Mouse (Mus musculus) limb, embryonic 11.5 days (tissue): ENCODE measurements around the gene Setd1b. TPM values are rescaled to one million over a fixed set of nuclear protein-coding genes. Genes with fewer than 3 reads are reported as not detected.

Source experiments
- ATAC-seq: fragments of 200-750 bp; cut with Nextera tagmentation; 2 replicates; pipeline ENCODE4 v1.8.0; 2017; ENCODE audit warnings: low read depth; ENCODE audit not compliant: insufficient number of reproducible peaks, low FRiP score, low TSS enrichment
- DNase-seq: peaks from one replicate; pipeline ENCODE4 v3.0.0-alpha.2; 2015; ENCODE audit warnings: low spot score
- H3K27ac ChIP-seq: fragments of 300-500 bp; sonication (generic); replicated peaks from 2 replicates; pipeline ENCODE4 v1.5.1; 2014; ENCODE audit warnings: low read depth, mild to moderate bottlenecking, low read length
- H3K27me3 ChIP-seq: fragments of 300-500 bp; sonication (generic); 2 replicates; pipeline ENCODE4 v1.6.1; 2014; ENCODE audit warnings: mild to moderate bottlenecking, low read length, mixed read lengths; ENCODE audit not compliant: control insufficient read depth, insufficient read depth
- H3K36me3 ChIP-seq: fragments of 300-500 bp; sonication (generic); 2 replicates; pipeline ENCODE4 v1.6.1; 2014; ENCODE audit warnings: mild to moderate bottlenecking, low read length, moderate library complexity, mixed read lengths; ENCODE audit not compliant: control insufficient read depth, insufficient read depth
- H3K4me1 ChIP-seq: fragments of 300-500 bp; sonication (generic); 2 replicates; pipeline ENCODE4 v1.6.1; 2014; ENCODE audit warnings: low read length, mixed read lengths; ENCODE audit not compliant: control insufficient read depth, insufficient read depth
- H3K4me2 ChIP-seq: fragments of 300-500 bp; sonication (generic); 2 replicates; pipeline ENCODE4 v1.6.1; 2014; ENCODE audit warnings: low read depth, mild to moderate bottlenecking, moderate library complexity; ENCODE audit not compliant: severe bottlenecking
- H3K4me3 ChIP-seq: fragments of 300-500 bp; sonication (generic); 2 replicates; pipeline ENCODE4 v1.5.1; 2014; ENCODE audit warnings: low read depth, low read length
- H3K9ac ChIP-seq: fragments of 300-500 bp; sonication (generic); 2 replicates; pipeline ENCODE4 v1.6.1; 2014; ENCODE audit warnings: mild to moderate bottlenecking, low read length
- H3K9me3 ChIP-seq: fragments of 300-500 bp; sonication (generic); 2 replicates; pipeline ENCODE4 v1.6.1; 2016; ENCODE audit warnings: low read length; ENCODE audit not compliant: control insufficient read depth
- WGBS: fragments of 180-500 bp; shearing (Covaris S2); extraction: QIAGEN DNeasy Blood & Tissue Kit; methylation state at CpG from one replicate; pipeline ENCODE4 v1.1.7; 2014; 5-methylcytosine and 5-hydroxymethylcytosine counted together
- polyA plus RNA-seq: library from polyadenylated mRNA; unstranded; fragments of >200 nt; fragmentation: Nextera tagmentation; extraction: Ambion mirVana; gene quantifications from 2 replicates; pipeline ENCODE4 v1.2.1, GENCODE M21; 2014

The Setd1b gene
- polyA plus RNA-seq, 1 experiment from 2014 or later = 12.0 TPM

DNA sequence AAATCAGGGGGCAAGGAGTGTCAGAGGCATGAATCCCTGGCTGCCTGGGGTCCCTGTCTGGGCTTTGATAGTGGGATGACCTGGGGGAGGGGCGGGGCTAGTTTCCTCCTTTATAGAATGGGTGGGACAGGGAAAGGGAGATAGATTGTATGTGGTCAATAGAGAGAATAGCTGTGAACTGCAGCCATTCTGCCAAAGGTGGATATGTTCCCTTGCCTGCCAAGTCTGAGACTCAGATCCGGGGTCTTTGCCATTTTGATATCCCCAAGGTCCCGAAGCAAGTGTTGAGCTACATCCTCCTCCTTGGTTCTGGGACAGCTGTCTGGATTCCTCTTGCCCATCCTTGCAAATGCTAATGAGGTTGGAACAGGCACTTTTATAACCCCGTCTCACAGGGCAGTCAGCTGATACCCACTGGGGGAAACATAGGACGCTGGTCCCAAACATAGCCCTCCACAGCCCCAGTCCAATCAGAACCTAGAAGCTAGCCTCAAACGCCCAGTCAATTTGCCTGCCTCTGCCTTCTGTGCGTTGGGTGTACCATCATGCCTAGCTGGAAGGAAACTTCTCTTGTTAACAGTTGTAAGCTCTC is 21.3 kb upstream of the Setd1b start:
- Histone ChIP-seq H3K9ac (no peak overlapping the region), H3K36me3 (no peaks in the 10 kb centered on the region; the same call in 1 of the 2 replicates), H3K4me3 (no peak overlapping the region), H3K9me3 (peaks cover 3% of the 10 kb centered on the region; the same call in 1 of the 2 replicates), H3K27me3 (no peaks in the 10 kb centered on the region), H3K4me2 (no peak overlapping the region), H3K4me1 (no peaks in the 10 kb centered on the region), H3K27ac (no peak overlapping the region)
- ATAC-seq = no peak
- DNase-seq = no peak
- 67% methylated on average over 7 of the region's 7 CpGs for WGBS

DNA sequence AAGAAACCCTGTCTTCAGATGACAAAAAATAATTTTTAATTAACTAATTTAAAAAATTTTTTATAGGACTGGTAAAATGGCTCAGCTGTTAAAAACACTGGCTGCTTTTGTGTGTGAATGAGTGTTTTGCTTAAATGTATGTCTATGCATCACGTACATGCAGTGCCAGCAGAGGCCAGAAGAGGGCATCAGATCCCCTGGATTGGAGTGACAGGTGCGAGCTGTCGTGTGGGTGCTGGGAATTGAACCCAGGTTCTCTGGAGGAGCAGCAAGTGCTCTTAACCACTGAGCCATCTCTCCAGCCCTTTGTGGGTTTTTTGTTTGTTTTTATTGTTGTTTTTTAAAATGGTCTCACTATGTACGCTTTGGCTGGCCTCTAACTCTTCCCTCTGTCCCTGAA is 19.8 kb upstream of the Setd1b start:
- Histone ChIP-seq H3K4me2 (no peak overlapping the region), H3K9me3 (peaks cover 3% of the 10 kb centered on the region; the same call in 1 of the 2 replicates), H3K4me1 (no peaks in the 10 kb centered on the region), H3K27ac (no peak overlapping the region), H3K9ac (no peak overlapping the region), H3K27me3 (no peaks in the 10 kb centered on the region), H3K4me3 (no peak overlapping the region), H3K36me3 (no peaks in the 10 kb centered on the region; the same call in 1 of the 2 replicates)
- ATAC-seq (no peak), DNase-seq (no peak)
- WGBS = 88% methylated on average over 4 of the region's 4 CpGs

DNA sequence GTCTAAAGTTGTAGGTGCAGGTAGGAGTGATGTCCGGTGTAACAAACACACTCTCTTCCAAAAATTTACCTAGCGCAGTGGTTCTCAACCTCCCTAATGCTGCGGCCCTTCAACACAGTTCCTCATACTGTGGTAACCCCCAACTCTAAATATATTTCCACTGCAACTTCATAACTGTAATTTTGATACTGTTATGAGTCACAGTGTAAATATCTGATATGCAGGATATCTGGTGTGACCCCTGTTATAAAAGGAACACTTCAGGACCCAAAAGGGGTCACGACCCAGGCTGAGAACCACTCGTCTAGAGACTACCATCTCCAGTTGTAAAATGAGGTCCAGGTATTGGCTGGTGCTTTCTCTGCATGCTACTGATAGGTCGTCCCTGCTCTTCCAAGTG is 16.9 kb upstream of the Setd1b start:
- no peak for ATAC-seq
- peaks cover 2% of the 10 kb centered on the region; the same call in 1 of the 2 replicates for H3K36me3 ChIP-seq
- WGBS = 83% methylated on average over 6 of the region's 6 CpGs

DNA sequence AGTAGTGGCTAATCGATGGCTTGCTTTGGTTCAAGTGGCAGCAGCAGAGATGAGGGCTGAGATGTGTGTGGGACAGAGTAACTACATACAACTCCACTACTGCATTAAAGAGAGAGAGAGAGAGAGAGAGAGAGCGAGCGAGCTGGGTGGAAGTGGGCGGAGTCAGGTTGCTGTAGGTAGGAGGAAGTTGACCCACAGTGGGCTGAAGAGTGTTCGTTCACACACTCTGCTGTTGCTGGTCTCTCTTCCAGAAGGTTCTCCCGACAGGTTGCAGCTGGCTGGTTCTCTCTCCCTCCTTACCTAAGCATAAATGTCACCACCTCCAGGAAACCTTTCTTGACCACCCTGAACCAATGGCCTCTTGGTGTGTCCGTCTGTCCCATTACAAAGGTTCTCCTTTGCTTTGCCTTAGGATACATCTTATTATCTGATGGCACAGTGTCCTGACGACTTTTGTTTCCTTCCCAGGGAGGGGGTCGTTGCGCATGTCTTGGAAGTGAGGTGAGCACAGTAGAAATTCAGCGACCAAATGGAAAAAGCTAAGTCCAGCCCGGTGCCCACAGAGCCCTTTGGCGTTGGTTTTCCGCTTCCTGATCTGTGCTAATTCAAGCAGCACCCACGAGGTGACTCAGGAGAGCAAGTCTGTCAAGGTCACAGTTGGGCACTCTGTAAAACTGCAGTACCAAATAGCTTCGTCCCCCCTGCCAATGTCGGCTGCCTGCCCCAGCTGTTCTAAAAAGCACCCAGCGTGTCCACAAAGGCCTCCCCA is 16.2 kb upstream of the Setd1b start:
- Histone ChIP-seq H3K9ac (no peak overlapping the region), H3K27me3 (no peaks in the 10 kb centered on the region), H3K4me2 (no peak overlapping the region), H3K4me3 (no peak overlapping the region), H3K9me3 (peaks cover 3% of the 10 kb centered on the region; the same call in 1 of the 2 replicates), H3K4me1 (no peaks in the 10 kb centered on the region), H3K36me3 (peaks cover 2% of the 10 kb centered on the region), H3K27ac (no peak overlapping the region)
- WGBS = 86% methylated on average over 18 of the region's 18 CpGs
- DNase-seq (no peak), ATAC-seq (no peak)

More for the DNA sequence above, 16.9 kb upstream of the Setd1b start:
- peaks cover 3% of the 10 kb centered on the region; the same call in 1 of the 2 replicates for H3K9me3 ChIP-seq
- no peak for DNase-seq
- H3K27ac ChIP-seq = no peak overlapping the region
- no peaks in the 10 kb centered on the region for H3K27me3 ChIP-seq
- H3K4me2 ChIP-seq = no peak overlapping the region
- no peaks in the 10 kb centered on the region for H3K4me1 ChIP-seq
- H3K4me3 ChIP-seq = no peak overlapping the region
- H3K9ac ChIP-seq = no peak overlapping the region

DNA sequence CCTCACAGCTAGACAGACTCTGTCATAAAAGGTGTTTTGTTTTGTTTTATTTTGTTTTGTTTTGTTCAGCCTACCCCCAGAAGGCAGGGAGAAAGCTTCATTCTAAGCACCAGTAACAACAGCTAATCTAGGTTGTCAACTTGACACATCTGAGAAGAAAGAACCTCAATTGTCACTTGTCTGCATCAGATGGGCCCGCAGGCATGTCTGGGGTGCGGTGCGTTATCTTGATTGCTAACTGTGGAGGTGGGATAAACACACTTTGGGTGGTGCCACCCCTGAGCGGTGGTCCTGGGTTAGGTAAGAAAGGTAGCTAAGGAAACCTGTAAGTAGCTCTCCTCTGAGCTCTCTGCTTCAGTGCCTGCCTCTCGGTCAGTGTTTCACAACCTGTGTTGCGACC is 15.0 kb upstream of the Setd1b start:
- Histone ChIP-seq H3K36me3 (peaks cover 2% of the 10 kb centered on the region), H3K4me3 (no peak overlapping the region), H3K9ac (no peak overlapping the region), H3K27ac (no peak overlapping the region), H3K4me1 (peaks cover 6% of the 10 kb centered on the region), H3K27me3 (no peaks in the 10 kb centered on the region), H3K4me2 (no peak overlapping the region), H3K9me3 (peaks cover 3% of the 10 kb centered on the region; the same call in 1 of the 2 replicates)
- ATAC-seq (no peak), DNase-seq (no peak)
- WGBS = 76% methylated on average over 6 of the region's 6 CpGs

DNA sequence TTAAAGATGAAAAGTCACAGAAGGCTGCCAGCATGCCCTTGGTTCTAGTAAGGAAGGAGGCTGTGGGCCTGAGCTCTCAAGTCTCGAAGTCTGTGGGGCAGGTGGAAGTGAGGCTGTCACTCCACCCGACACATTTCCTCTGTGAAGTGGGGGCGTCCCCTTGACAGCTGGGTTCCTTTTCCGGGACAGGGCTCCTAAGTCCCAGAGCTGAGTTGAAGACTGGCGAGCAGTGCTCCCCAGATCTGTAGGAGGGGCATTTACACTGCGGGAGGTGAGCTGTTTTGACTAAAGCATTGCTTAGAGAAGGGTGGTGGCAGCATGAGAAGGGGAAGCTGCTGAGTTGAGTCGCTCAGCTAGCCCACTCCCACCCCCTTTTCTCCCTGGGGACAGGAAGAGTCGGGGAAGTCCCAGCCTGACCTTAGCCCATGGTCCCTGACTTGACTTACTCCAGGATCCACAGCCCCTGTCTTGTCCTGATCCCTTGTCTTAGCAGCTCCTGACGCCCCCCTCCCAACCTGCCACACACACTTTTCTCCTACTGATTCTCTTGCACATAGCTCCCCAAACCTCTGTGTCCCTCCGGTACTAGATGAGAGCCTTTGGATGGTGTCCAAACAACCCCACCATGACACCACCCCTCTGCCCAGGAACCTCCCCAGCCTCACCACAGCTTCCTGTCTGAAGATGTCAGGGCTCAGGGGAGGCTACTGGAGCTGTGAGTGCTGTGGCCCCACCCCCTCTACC is 13.4 kb upstream of the Setd1b start:
- ATAC-seq = no peak
- Histone ChIP-seq H3K36me3 (peaks cover 2% of the 10 kb centered on the region; the same call in 1 of the 2 replicates), H3K4me3 (no peak overlapping the region), H3K27me3 (no peaks in the 10 kb centered on the region), H3K9ac (no peak overlapping the region), H3K27ac (no peak overlapping the region), H3K4me2 (no peak overlapping the region), H3K9me3 (no peaks in the 10 kb centered on the region), H3K4me1 (peaks cover 17% of the 10 kb centered on the region)
- DNase-seq = no peak
- WGBS = 68% methylated on average over 10 of the region's 10 CpGs

DNA sequence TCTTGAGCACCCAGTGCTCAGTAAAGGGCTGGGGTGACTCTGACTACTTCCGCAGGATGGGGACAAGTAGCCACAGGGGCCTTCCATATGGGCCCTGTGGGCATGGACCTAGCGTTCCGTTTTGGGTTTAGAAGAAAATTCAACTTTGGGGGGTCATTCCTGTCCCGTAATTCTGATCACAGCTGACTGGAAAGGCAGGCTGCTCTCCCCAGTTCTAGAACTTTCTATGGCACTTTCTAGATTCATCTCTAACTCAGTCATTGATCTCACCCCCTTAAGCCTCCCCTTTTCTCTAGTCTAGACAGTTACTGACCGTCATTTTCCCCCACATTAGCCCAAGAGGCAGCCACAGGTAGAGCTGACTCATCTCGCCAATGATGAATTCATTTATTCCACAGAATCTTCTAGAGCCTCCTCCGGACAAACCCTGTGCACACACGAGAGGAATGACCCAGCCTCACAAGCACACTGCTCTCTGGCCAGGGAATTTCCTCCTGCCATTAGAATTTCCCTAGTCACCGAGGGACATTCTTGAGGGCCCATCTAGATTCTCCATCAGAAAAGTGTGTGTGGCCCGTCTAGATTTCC is 12.7 kb upstream of the Setd1b start:
- H3K27me3 ChIP-seq = no peaks in the 10 kb centered on the region
- ATAC-seq (no peak), DNase-seq (no peak)
- H3K36me3 ChIP-seq = peaks cover 2% of the 10 kb centered on the region; the same call in 1 of the 2 replicates
- no peak overlapping the region for H3K27ac ChIP-seq
- H3K9ac ChIP-seq = no peak overlapping the region
- 84% methylated on average over 10 of the region's 10 CpGs for WGBS
- H3K4me3 ChIP-seq = no peak overlapping the region
- H3K4me2 ChIP-seq = no peak overlapping the region
- no peaks in the 10 kb centered on the region for H3K9me3 ChIP-seq
- peaks cover 19% of the 10 kb centered on the region for H3K4me1 ChIP-seq
